Mouse (Mus musculus) CH12.LX (cell line): Measurements from ENCODE around the gene Smim15. TPM values are rescaled to one million over a fixed set of nuclear protein-coding genes. Genes with fewer than 3 reads are reported as not detected.
A peak's percentile ranks its signal among the peaks of the same experiment; 100 is the strongest.

Experiments
- DNase-seq: peaks from one replicate; pipeline ENCODE4 v3.0.0-alpha.2; 2013; ENCODE audit errors: extremely low read depth
- H3K27ac ChIP-seq: 2 replicates; pipeline ENCODE4 v1.5.1; 2012; ENCODE audit warnings: low read depth, mild to moderate bottlenecking, control low read depth, moderate library complexity; ENCODE audit not compliant: insufficient read depth
- H3K27me3 ChIP-seq: replicated peaks from 2 replicates; pipeline ENCODE3; 2012; ENCODE audit warnings: inconsistent platforms
- H3K36me3 ChIP-seq, 2 experiments: replicated peaks in 1 of 2; 2 replicates each; pipeline versions ENCODE3 to v1.6.1; 2012; ENCODE audit warnings: inconsistent platforms in 1 of 2, low read length in 1 of 2, mild to moderate bottlenecking in 1 of 2, mixed read lengths in 1 of 2, moderate library complexity in 1 of 2; ENCODE audit not compliant: control insufficient read depth in 1 of 2, insufficient read depth in 1 of 2
- H3K4me1 ChIP-seq, 2 experiments: 2 replicates each; pipeline ENCODE4 v1.6.1; 2012; ENCODE audit warnings: inconsistent platforms in 1 of 2, moderate library complexity in 1 of 2; ENCODE audit not compliant: insufficient read depth in 2 of 2, control insufficient read depth in 1 of 2
- H3K4me2 ChIP-seq: 2 replicates; pipeline ENCODE4 v1.6.1; 2012; ENCODE audit warnings: low read depth, mild to moderate bottlenecking, control low read depth; ENCODE audit not compliant: poor library complexity, insufficient read depth, severe bottlenecking
- H3K4me3 ChIP-seq, 3 experiments: fragments of 150-350 bp in 1 of 3; sonication (generic) in 1 of 3; replicated peaks in 1 of 3; 2 replicates each; pipeline versions ENCODE3 to v1.5.1; 2011 to 2012; ENCODE audit warnings: low read depth in 2 of 3, low read length in 2 of 3, mild to moderate bottlenecking in 2 of 3, moderate library complexity in 2 of 3, control low read depth in 1 of 3, improper control_type of control experiment in 1 of 3, inconsistent platforms in 1 of 3, mixed read lengths in 1 of 3; ENCODE audit not compliant: poor library complexity in 1 of 3
- H3K79me2 ChIP-seq: replicated peaks from 2 replicates; pipeline ENCODE4 v1.6.1; 2012; ENCODE audit warnings: mild to moderate bottlenecking, moderate library complexity; ENCODE audit not compliant: control insufficient read depth, poor library complexity, insufficient read depth, severe bottlenecking; ENCODE audit errors: extremely low read depth
- H3K9ac ChIP-seq: 2 replicates; pipeline ENCODE4 v1.6.1; 2012; ENCODE audit warnings: low read depth, mild to moderate bottlenecking, control low read depth, moderate library complexity; ENCODE audit not compliant: insufficient read depth
- H3K9me3 ChIP-seq: replicated peaks from 2 replicates; pipeline ENCODE3; 2012; ENCODE audit warnings: low read length, inconsistent platforms, mixed read lengths
- BHLHE40 ChIP-seq: IDR thresholded peaks from 2 replicates; pipeline ENCODE4 v1.6.1; 2011; ENCODE audit warnings: mild to moderate bottlenecking, low read depth, low read length, improper control_type of control experiment
- CTCF ChIP-seq, 2 experiments: IDR thresholded peaks in 1 of 2; conservative IDR thresholded peaks in 1 of 2; 2 replicates each; pipeline ENCODE4 v1.5.1; 2011 to 2012; ENCODE audit warnings: low read depth in 2 of 2, low read length in 2 of 2, improper control_type of control experiment in 1 of 2, inconsistent platforms in 1 of 2, mild to moderate bottlenecking in 1 of 2, moderate library complexity in 1 of 2
- HCFC1 ChIP-seq: IDR thresholded peaks from 2 replicates; pipeline ENCODE4 v1.6.1; 2012; ENCODE audit warnings: low read depth, mild to moderate bottlenecking, inconsistent platforms, low read length, improper control_type of control experiment
- JUND ChIP-seq: conservative IDR thresholded peaks from 2 replicates; pipeline ENCODE4 v1.6.1; 2011; ENCODE audit warnings: low read depth, low read length, improper control_type of control experiment
- MXI1 ChIP-seq: IDR thresholded peaks from 2 replicates; pipeline ENCODE4 v1.6.1; 2011; ENCODE audit warnings: mild to moderate bottlenecking, low read depth, low read length, improper control_type of control experiment
- POLR2A ChIP-seq: IDR thresholded peaks from 2 replicates; pipeline ENCODE4 v1.6.1; 2011; ENCODE audit warnings: low read depth, mild to moderate bottlenecking, improper control_type of control experiment, low read length
- RCOR1 ChIP-seq: conservative IDR thresholded peaks from 2 replicates; pipeline ENCODE4 v1.6.1; 2012; ENCODE audit warnings: low read depth, mild to moderate bottlenecking, inconsistent platforms, low read length, improper control_type of control experiment
- SMC3 ChIP-seq: IDR thresholded peaks from 2 replicates; pipeline ENCODE4 v1.6.1; 2011; ENCODE audit warnings: low read depth, low read length, improper control_type of control experiment
- USF1 ChIP-seq: IDR thresholded peaks from 2 replicates; pipeline ENCODE4 v1.6.1; 2014; ENCODE audit warnings: low read depth, mild to moderate bottlenecking, inconsistent platforms, low read length, improper control_type of control experiment
- dilution Hi-C: fragments of 300-500 bp; cut with MboI; formaldehyde crosslinking; loops from 2 replicates; pipeline ENCODE4 v1.14.3; 2020; ENCODE audit warnings: low sequenced_read_pairs; ENCODE audit not compliant: extremely low pct_unique_long_range_greater_than_20kb, extremely low pct_ligation_motif_present
- in situ Hi-C: fragments of 300-500 bp; cut with MboI; formaldehyde crosslinking; loops from 3 replicates; pipeline ENCODE4 v1.14.3; 2019; ENCODE audit warnings: low sequenced_read_pairs, low pct_ligation_motif_present, low pct_unique_long_range_greater_than_20kb, mixed read lengths
- polyA plus RNA-seq: library from polyadenylated mRNA; unstranded; fragments of >175 nt; gene quantifications from 2 replicates; pipeline ENCODE4 v1.2.1, GENCODE M21; 2012; ENCODE audit warnings: low read depth; ENCODE audit not compliant: insufficient read length
- total RNA-seq, 2 experiments: library from RNA; depleted of rRNA; stranded (reverse); fragments of 300-350 nt in 1 of 2; fragments of >200 nt in 1 of 2; gene quantifications; 2 replicates each; pipeline ENCODE4 v1.2.3; 2012 to 2014

Gene Smim15
- total and polyA plus RNA-seq, 3 experiments, result 32.8 to 114 (median 62.8) TPM

GRCm38 (mm10) chr13:108062900-108063299 is 18.7 kb downstream of the Smim15 start:
- dilution Hi-C loops (no loop called here), in situ Hi-C loops (no loop called here)
- Histone ChIP-seq H3K27me3 (no peaks in the 10 kb centered on the region), H3K4me1 (peaks cover 0 to 20% of the 10 kb centered on the region in 2 experiments; a peak in 2 of 4 replicates), H3K4me3 (no peak overlapping the region), H3K79me2 (no peaks in the 10 kb centered on the region), H3K36me3 (peaks cover 0 to 21% of the 10 kb centered on the region in 2 experiments), H3K27ac (no peak overlapping the region), H3K4me2 (no peak overlapping the region), H3K9ac (no peak overlapping the region), H3K9me3 (no peaks in the 10 kb centered on the region)
- no peak for DNase-seq
- TF ChIP-seq USF1, result no peak
- TF ChIP-seq JUND, result no peak

- DNase-seq, result no peak
- no peaks in the 10 kb centered on the region for H3K27me3 ChIP-seq
- no peak overlapping the region for H3K27ac ChIP-seq
- dilution Hi-C loops (no loop called here), in situ Hi-C loops (no loop called here)
- no peak for TF ChIP-seq BHLHE40
- no peak for TF ChIP-seq HCFC1
- no peak for TF ChIP-seq POLR2A
- peak in 1 of 2 experiments; percentile 9; a peak in 1 of 4 replicates for TF ChIP-seq CTCF (conservative IDR thresholded peaks at IDR 0.05 in 1 of 2, IDR thresholded peaks at IDR 0.05 in 1 of 2; ENCODE audit: low read depth in 2 of 2, low read length in 2 of 2)
- no peak for TF ChIP-seq SMC3
- TF ChIP-seq MXI1, result no peak
- no peak for TF ChIP-seq RCOR1
- no peak overlapping the region for H3K4me3 ChIP-seq
- peaks cover 0 to 22% of the 10 kb centered on the region in 2 experiments for H3K36me3 ChIP-seq
- peaks cover 0 to 27% of the 10 kb centered on the region in 2 experiments; a peak in 2 of 4 replicates for H3K4me1 ChIP-seq
- no peak overlapping the region for H3K9ac ChIP-seq
- no peaks in the 10 kb centered on the region for H3K9me3 ChIP-seq
- no peak overlapping the region for H3K4me2 ChIP-seq
- H3K79me2 ChIP-seq, result no peaks in the 10 kb centered on the region; the same call in 1 of the 2 replicates
Measured at GRCm38 (mm10) chr13:108063374-108064134, 19.3 kb downstream of the Smim15 start.

- H3K27me3 ChIP-seq, result no peaks in the 10 kb centered on the region
- peaks cover 0 to 35% of the 10 kb centered on the region in 2 experiments; a peak in 2 of 4 replicates for H3K4me1 ChIP-seq
- H3K9me3 ChIP-seq, result no peaks in the 10 kb centered on the region
- in situ Hi-C loops, result no loop called here
- H3K27ac ChIP-seq, result no peak overlapping the region
- H3K4me3 ChIP-seq, result no peak overlapping the region
- H3K36me3 ChIP-seq, result peaks cover 0 to 22% of the 10 kb centered on the region in 2 experiments
- dilution Hi-C loops, result no loop called here
- H3K79me2 ChIP-seq, result no peaks in the 10 kb centered on the region; the same call in 1 of the 2 replicates
- no peak for DNase-seq
- H3K9ac ChIP-seq, result no peak overlapping the region
- no peak overlapping the region for H3K4me2 ChIP-seq
- TF ChIP-seq JUND, result no peak
Measured at GRCm38 (mm10) chr13:108064331-108064730, 20.1 kb downstream of the Smim15 start.
